Mouse (Mus musculus) kidney, embryonic 15.5 days (tissue): ENCODE data around the gene Apba1. TPM values are rescaled to one million over a fixed set of nuclear protein-coding genes. Genes with fewer than 3 reads are reported as not detected.

ENCODE experiments used
- ATAC-seq: fragments of 200-750 bp; cut with Nextera tagmentation; replicated peaks from 2 replicates; pipeline ENCODE4 v1.8.0; 2017; ENCODE audit warnings: moderate TSS enrichment; ENCODE audit not compliant: low FRiP score
- H3K27ac ChIP-seq: fragments of 300-500 bp; sonication (generic); 2 replicates; pipeline ENCODE4 v1.5.1; 2015; ENCODE audit warnings: mild to moderate bottlenecking, inconsistent platforms
- H3K27me3 ChIP-seq: fragments of 300-500 bp; sonication (generic); 2 replicates; pipeline ENCODE4 v1.6.1; 2015; ENCODE audit warnings: inconsistent platforms
- H3K36me3 ChIP-seq: fragments of 300-500 bp; sonication (generic); 2 replicates; pipeline ENCODE4 v1.6.1; 2015; ENCODE audit warnings: inconsistent platforms
- H3K4me1 ChIP-seq: fragments of 300-500 bp; sonication (generic); 2 replicates; pipeline ENCODE4 v1.6.1; 2015; ENCODE audit warnings: inconsistent platforms
- H3K4me2 ChIP-seq: fragments of 300-500 bp; sonication (generic); 2 replicates; pipeline ENCODE4 v1.6.1; 2015; ENCODE audit warnings: moderate library complexity, mild to moderate bottlenecking, inconsistent platforms
- H3K4me3 ChIP-seq: fragments of 300-500 bp; sonication (generic); replicated peaks from 2 replicates; pipeline ENCODE4 v1.5.1; 2015; ENCODE audit warnings: mild to moderate bottlenecking, inconsistent platforms
- H3K9ac ChIP-seq: fragments of 300-500 bp; sonication (generic); 2 replicates; pipeline ENCODE4 v1.6.1; 2015; ENCODE audit warnings: mild to moderate bottlenecking, inconsistent platforms
- H3K9me3 ChIP-seq: fragments of 300-500 bp; sonication (generic); replicated peaks from 2 replicates; pipeline ENCODE4 v1.6.1; 2016; ENCODE audit warnings: inconsistent platforms
- WGBS: fragments of 180-500 bp; shearing (Covaris S2); methylation state at CpG from one replicate; pipeline ENCODE4 v1.1.7; 2015; ENCODE audit warnings: mixed read lengths; 5-methylcytosine and 5-hydroxymethylcytosine counted together
- polyA plus RNA-seq: library from polyadenylated mRNA; unstranded; fragments of >200 nt; fragmentation: Nextera tagmentation; extraction: Ambion mirVana; gene quantifications from 2 replicates; pipeline ENCODE4 v1.2.1, GENCODE M21; 2015

Apba1 gene
- polyA plus RNA-seq, 1 experiment from 2014 or later, result 0.92 TPM

DNA sequence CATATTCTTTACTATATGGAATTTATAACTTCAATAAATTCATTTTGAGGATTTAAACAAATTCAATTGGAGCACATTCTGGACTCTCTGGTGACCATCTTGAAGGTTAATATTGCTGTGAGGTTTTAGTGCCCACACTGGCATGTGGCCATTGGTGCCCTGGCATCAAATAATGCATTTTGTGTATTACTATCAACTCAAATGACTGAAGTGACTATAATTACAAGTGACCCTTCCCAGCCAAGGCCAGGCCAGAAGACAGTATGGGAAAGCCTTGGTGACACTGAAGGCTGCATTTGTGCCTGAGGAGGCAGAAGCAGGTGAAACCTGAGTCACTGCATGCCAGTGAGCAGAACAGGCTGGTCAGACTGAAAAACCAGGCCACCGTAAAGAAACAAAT lies 50.5 kb downstream of the Apba1 start:
- 47% methylated on average over 1 of the region's 1 CpGs for WGBS

DNA sequence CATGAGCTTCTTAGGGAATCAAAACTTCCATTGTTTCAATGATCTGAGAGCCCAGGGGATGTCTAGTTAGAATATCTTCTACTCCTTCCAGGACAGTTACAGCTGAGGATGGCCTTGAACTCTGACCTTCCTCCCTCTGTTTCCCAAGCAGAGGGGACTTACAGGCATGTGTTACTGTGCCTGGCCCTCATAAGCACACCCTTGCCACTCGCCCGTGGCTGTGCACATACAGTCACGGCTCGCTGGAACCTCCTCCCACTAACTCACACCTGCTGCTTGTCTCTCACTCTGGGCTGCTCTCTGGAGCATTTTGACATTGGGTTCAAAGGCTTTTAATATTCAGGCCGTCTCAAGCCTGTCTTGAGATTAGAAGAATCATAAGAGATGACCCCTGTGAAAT lies 51.8 kb downstream of the Apba1 start:
- no peaks in the 10 kb centered on the region for H3K9me3 ChIP-seq
- H3K4me1 ChIP-seq, result peaks cover 26% of the 10 kb centered on the region; the same call in 1 of the 2 replicates
- no peak overlapping the region for H3K4me3 ChIP-seq
- peak; percentile 78; the same call in 1 of the 2 replicates for ATAC-seq
- H3K36me3 ChIP-seq, result no peaks in the 10 kb centered on the region
- no peak overlapping the region for H3K4me2 ChIP-seq
- no peaks in the 10 kb centered on the region for H3K27me3 ChIP-seq
- no peak overlapping the region for H3K27ac ChIP-seq
- no peak overlapping the region for H3K9ac ChIP-seq
- WGBS, result 31% methylated on average over 5 of the region's 5 CpGs

More for the DNA sequence above, 50.5 kb downstream of the Apba1 start:
- no peaks in the 10 kb centered on the region for H3K9me3 ChIP-seq
- no peak overlapping the region for H3K27ac ChIP-seq
- no peak overlapping the region for H3K9ac ChIP-seq
- no peak overlapping the region for H3K4me3 ChIP-seq
- H3K27me3 ChIP-seq, result no peaks in the 10 kb centered on the region
- no peaks in the 10 kb centered on the region for H3K36me3 ChIP-seq
- H3K4me2 ChIP-seq, result no peak overlapping the region
- peaks cover 26% of the 10 kb centered on the region; the same call in 1 of the 2 replicates for H3K4me1 ChIP-seq
- no peak for ATAC-seq

DNA sequence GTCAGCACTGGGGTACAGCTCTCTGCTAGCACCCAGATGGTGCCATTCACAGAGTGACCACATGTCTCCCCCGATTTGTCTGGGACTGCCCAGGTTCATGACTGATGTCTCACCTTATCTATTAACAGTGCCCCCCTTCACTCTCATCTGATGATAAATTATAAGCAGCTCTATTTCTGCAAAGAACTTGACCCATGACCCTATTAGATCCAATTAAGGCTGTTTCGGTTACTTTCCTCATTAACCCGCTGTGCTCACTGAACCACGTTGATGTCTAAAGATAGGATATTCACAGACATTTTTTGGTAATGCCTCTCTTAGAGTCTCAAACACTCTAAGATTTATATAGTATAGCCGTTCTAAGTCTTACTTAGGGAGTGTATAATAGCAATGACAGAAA lies 52.3 kb downstream of the Apba1 start:
- WGBS, result 58% methylated on average over 5 of the region's 5 CpGs
- H3K4me2 ChIP-seq, result no peak overlapping the region

GRCm38 (mm10) chr19:23816762-23817161 lies 58.1 kb downstream of the Apba1 start:
- 52% methylated on average over 13 of the region's 13 CpGs for WGBS
- no peaks in the 10 kb centered on the region for H3K27me3 ChIP-seq
- no peak overlapping the region for H3K9ac ChIP-seq
- no peak for ATAC-seq
- H3K36me3 ChIP-seq, result no peaks in the 10 kb centered on the region
- H3K4me1 ChIP-seq, result peaks cover 6% of the 10 kb centered on the region; the same call in 1 of the 2 replicates
- H3K4me2 ChIP-seq, result peak overlapping the region; percentile 47
- peak overlapping the region; percentile 17; the same call in 1 of the 2 replicates for H3K4me3 ChIP-seq
- H3K27ac ChIP-seq, result no peak overlapping the region
- H3K9me3 ChIP-seq, result no peaks in the 10 kb centered on the region

More for the DNA sequence above, 52.3 kb downstream of the Apba1 start:
- H3K27ac ChIP-seq, result no peak overlapping the region
- H3K9ac ChIP-seq, result no peak overlapping the region
- no peaks in the 10 kb centered on the region for H3K27me3 ChIP-seq
- H3K9me3 ChIP-seq, result no peaks in the 10 kb centered on the region
- H3K4me1 ChIP-seq, result peaks cover 26% of the 10 kb centered on the region; the same call in 1 of the 2 replicates
- H3K36me3 ChIP-seq, result no peaks in the 10 kb centered on the region
- no peak overlapping the region for H3K4me3 ChIP-seq
- 0 out of 2 replicates have a peak, but pooled peaks have one; percentile 9 for ATAC-seq

- peaks cover 6% of the 10 kb centered on the region; the same call in 1 of the 2 replicates for H3K4me1 ChIP-seq
- no peak overlapping the region for H3K4me3 ChIP-seq
- no peak overlapping the region for H3K27ac ChIP-seq
- H3K27me3 ChIP-seq, result no peaks in the 10 kb centered on the region
- H3K4me2 ChIP-seq, result peak overlapping the region; percentile 47; the same call in 1 of the 2 replicates
- 72% methylated on average over 6 of the region's 6 CpGs for WGBS
- no peak for ATAC-seq
- no peak overlapping the region for H3K9ac ChIP-seq
- no peaks in the 10 kb centered on the region for H3K9me3 ChIP-seq
- no peaks in the 10 kb centered on the region for H3K36me3 ChIP-seq
Observed at GRCm38 (mm10) chr19:23817196-23817595, 58.5 kb downstream of the Apba1 start.

DNA sequence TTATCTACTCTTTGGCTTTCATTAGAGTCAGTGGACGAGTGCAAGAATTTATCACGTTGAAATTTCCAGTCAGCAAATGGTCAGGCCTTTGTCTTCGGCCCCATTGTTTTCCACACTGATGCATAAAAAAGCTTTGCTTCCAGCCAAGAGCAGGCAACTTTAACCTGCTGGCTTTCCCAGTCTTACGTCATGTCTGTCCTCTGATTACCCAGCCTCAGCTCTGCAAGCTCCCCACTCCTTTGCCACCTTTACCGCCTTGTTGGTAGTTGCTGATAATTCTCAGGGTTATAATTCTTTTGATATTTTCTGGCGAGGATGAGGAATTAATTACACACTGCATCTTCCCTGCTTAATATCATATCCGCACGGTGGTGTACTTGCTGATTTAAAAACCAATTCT lies 61.2 kb downstream of the Apba1 start:
- H3K27me3 ChIP-seq, result no peaks in the 10 kb centered on the region

GRCm38 (mm10) chr19:23822497-23822896 lies 63.8 kb downstream of the Apba1 start:
- ATAC-seq, result no peak
- Histone ChIP-seq H3K4me1 (no peaks in the 10 kb centered on the region), H3K4me3 (no peak overlapping the region), H3K27me3 (no peaks in the 10 kb centered on the region), H3K9ac (no peak overlapping the region), H3K4me2 (no peak overlapping the region), H3K36me3 (no peaks in the 10 kb centered on the region), H3K27ac (no peak overlapping the region), H3K9me3 (no peaks in the 10 kb centered on the region)
- 48% methylated on average over 3 of the region's 3 CpGs for WGBS

More for the DNA sequence above, 61.2 kb downstream of the Apba1 start:
- no peak overlapping the region for H3K27ac ChIP-seq
- H3K4me2 ChIP-seq, result no peak overlapping the region
- H3K9ac ChIP-seq, result no peak overlapping the region
- peaks cover 6% of the 10 kb centered on the region; the same call in 1 of the 2 replicates for H3K4me1 ChIP-seq
- H3K9me3 ChIP-seq, result no peaks in the 10 kb centered on the region
- WGBS, result 79% methylated on average over 8 of the region's 8 CpGs
- H3K4me3 ChIP-seq, result no peak overlapping the region
- H3K36me3 ChIP-seq, result no peaks in the 10 kb centered on the region
- no peak for ATAC-seq

DNA sequence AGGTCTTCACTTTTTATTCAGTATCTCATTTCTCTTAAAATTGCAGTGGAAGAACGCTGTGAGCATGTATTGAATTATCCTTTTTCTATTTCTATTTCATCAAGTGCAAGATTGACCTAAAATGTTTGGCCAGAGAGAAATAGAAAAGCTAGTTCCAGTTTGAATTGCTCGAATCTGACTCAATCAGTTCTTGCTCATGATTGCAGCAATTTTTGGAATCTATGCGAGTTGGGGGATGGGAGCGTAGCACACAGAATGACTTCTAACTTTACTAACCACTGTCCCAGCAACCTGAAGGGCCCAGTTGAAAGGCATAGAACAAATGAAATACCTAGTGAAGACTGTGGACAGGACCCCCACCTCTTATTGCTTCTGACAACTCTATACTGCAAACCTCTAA lies 64.8 kb downstream of the Apba1 start:
- no peak overlapping the region for H3K9ac ChIP-seq
- WGBS, result 90% methylated on average over 4 of the region's 4 CpGs
- H3K4me2 ChIP-seq, result no peak overlapping the region
- no peaks in the 10 kb centered on the region for H3K36me3 ChIP-seq
- no peaks in the 10 kb centered on the region for H3K9me3 ChIP-seq
- ATAC-seq, result no peak
- H3K4me1 ChIP-seq, result no peaks in the 10 kb centered on the region
- no peaks in the 10 kb centered on the region for H3K27me3 ChIP-seq
- no peak overlapping the region for H3K4me3 ChIP-seq
- no peak overlapping the region for H3K27ac ChIP-seq

DNA sequence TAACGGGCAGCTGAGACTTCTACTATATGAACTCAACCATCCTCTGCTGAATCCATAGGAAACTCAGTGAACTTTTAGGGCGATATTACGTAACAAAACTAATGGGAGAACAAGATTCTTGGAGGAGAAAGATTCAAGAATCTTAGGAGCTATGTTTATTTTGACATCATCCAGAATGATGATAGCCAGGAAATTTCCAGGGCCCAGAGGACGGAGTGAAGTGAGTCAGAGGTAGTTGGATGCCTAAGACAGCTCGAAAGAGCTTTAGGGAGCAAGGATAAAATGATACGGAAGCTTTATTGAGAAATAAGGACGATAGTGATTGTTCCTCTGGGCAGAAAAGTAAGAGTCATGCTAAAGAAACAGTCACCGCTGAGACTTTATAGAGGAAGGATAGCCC lies 67.6 kb downstream of the Apba1 start:
- 88% methylated on average over 8 of the region's 8 CpGs for WGBS

GRCm38 (mm10) chr19:23830761-23831160 lies 72.1 kb downstream of the Apba1 start:
- WGBS, result 74% methylated on average over 7 of the region's 7 CpGs
- Histone ChIP-seq H3K9me3 (no peaks in the 10 kb centered on the region), H3K4me2 (no peak overlapping the region), H3K4me3 (no peak overlapping the region), H3K4me1 (no peaks in the 10 kb centered on the region), H3K27me3 (no peaks in the 10 kb centered on the region), H3K27ac (no peak overlapping the region), H3K36me3 (no peaks in the 10 kb centered on the region), H3K9ac (no peak overlapping the region)
- ATAC-seq, result no peak

More for the DNA sequence above, 67.6 kb downstream of the Apba1 start:
- H3K4me3 ChIP-seq, result no peak overlapping the region
- no peaks in the 10 kb centered on the region for H3K4me1 ChIP-seq
- no peak for ATAC-seq
- H3K9ac ChIP-seq, result no peak overlapping the region
- no peak overlapping the region for H3K27ac ChIP-seq
- no peaks in the 10 kb centered on the region for H3K36me3 ChIP-seq
- H3K4me2 ChIP-seq, result no peak overlapping the region
- no peaks in the 10 kb centered on the region for H3K27me3 ChIP-seq
- no peaks in the 10 kb centered on the region for H3K9me3 ChIP-seq

DNA sequence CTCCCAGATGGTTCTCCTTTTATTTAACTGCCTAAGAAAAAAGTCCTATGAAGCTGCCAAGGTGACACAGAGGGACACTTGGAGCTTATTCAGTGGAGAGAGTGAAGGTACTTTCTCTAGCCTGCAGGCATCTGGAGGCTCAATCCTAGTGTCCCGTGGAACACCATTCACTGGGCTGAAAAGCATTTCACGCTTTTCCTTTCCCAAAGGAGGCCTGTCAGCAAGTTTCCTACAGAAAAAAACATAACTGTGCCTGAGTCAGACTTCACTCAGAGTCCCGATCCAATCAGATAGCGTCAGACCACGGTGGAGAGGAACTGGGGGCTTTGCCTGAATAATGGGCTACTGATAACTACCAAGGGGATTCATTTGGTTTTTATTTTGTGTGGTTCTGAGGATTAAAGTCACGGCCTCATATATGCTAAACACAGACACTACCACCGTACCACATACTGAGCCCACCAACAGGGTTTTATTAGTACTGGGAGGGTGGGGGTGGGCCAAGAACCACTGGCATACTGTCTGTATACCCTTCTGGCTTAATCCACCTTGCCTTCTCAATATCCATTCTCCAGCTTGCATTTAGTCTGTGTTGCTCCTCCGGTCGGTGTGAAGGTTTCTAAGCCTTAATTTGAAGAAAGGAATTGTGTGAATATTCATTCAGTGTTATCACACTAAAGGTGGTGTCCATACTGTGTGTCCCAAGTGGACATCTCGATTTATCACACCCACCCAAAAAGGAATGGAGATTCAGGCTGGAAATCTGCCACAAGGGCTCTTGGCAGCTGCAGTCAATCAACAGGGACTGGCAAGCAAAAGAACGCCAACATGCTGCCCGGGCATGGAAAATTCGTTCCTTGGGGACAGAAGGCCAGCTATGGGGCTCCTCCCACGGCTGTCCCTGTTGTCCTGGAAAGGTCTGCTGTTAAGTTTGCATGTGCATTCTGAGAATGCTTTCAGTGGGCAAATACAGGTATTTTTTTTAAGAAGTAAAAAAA lies 75.3 kb downstream of the Apba1 start:
- H3K9ac ChIP-seq, result no peak overlapping the region
- 72% methylated on average over 14 of the region's 14 CpGs for WGBS
- no peaks in the 10 kb centered on the region for H3K36me3 ChIP-seq
- H3K27ac ChIP-seq, result no peak overlapping the region
- no peaks in the 10 kb centered on the region for H3K27me3 ChIP-seq
- ATAC-seq, result no peak
- H3K4me1 ChIP-seq, result no peaks in the 10 kb centered on the region
- no peak overlapping the region for H3K4me3 ChIP-seq
- H3K4me2 ChIP-seq, result no peak overlapping the region
- H3K9me3 ChIP-seq, result no peaks in the 10 kb centered on the region

DNA sequence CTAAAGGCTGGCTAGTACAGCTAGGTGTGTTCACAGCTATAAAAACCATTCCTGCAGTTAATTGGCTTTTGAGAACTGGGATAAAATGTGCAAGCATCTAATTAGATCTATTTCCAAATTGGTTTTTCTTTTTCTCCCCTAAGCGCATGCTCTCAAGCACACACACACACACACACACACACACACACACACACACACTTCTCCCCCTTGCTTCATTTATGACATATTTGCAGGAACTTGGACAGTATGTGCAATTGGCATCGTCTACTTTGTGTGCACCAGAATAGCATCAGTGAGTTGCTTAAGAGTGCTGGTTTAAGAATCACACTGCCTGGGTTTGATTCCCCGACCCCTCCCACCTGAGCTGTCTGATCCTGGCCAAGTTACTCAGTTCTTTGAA lies 76.0 kb downstream of the Apba1 start:
- Histone ChIP-seq H3K36me3 (no peaks in the 10 kb centered on the region), H3K9ac (no peak overlapping the region), H3K9me3 (no peaks in the 10 kb centered on the region), H3K4me1 (no peaks in the 10 kb centered on the region), H3K4me3 (no peak overlapping the region), H3K27ac (no peak overlapping the region), H3K4me2 (no peak overlapping the region), H3K27me3 (no peaks in the 10 kb centered on the region)
- ATAC-seq, result no peak
- WGBS, result 81% methylated on average over 3 of the region's 3 CpGs
